Mouse (Mus musculus): ENCODE measurements around the gene Tgm6. TPM values are rescaled to one million over a fixed set of nuclear protein-coding genes. Genes with fewer than 3 reads are reported as not detected.

The Tgm6 gene
- total RNA-seq (2021), result not detected

DNA sequence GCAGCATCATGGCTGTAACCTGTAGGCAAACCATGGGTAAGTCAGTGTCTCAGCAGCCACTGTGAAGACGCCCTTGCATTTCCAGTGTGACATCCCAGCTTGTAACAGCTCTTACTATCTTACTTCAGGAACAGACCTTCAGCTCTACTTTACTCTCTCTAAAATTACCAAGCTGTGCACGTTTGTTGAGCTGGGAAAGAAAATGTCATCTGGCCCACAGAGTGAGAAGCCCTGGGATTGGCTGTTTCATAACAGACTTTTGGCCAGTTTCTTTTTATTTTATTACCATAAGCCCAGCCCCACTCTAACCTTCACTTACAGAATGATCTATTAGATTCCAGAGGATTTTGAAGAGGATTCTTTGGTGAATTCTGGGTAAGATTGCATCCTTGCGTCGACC, at the start of gene Tgm6:
Gene Tgm6 (plus strand): TSS at position 301 of the 400 bp plus-strand sequence.
- no peak for DNase-seq (ENCODE audit: low spot score)
- intact Hi-C loops (cut with DNase I), result no loop called here

DNA sequence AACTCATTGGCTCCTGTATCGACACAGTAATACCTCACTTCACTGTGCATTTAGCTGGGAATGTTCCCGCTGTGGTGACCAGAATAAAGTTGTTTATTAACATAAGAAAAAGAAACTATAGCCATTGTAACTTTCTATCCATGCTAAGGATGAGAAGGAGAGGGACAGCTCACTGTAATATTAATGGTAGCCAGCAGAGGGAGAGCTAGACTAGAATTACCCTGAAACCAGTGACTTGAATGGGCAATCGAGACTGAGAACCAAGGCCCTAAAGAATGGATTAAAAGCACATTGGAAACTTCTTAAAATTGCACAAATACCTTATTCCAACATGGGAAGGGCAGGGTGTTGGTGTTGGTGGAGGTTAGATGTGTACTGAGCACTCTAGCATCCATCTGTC, 44.0 kb upstream of the Tgm6 start:
- intact Hi-C loops (cut with DNase I), result loop anchor here (2.0 kb wide), 2 partner anchors 99 to 179 kb away; no protein-coding TSS in a partner anchor

DNA sequence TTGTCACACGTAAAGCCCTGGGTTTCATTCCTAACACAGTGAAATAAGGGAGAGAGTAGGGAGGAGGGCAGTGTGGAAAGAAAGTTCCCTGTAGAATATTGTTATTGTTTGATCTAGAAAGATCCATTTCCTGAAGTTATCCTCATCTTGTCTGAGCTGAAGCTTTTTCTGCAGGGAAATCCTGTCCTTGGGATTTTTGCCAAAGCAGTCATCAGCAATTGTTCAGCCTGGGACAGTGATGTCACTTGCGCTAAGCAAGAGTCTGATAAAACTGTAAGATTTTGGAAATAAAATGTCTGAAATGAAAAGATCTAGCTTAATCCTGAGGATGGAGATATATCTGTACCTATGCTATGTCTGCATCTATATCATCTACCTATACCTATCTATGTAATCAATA, 41.8 kb upstream of the Tgm6 start:
- intact Hi-C loops (cut with DNase I), result no loop called here
- DNase-seq (ENCODE audit: low spot score), result no peak

More for the DNA sequence above, 44.0 kb upstream of the Tgm6 start:
- DNase-seq (ENCODE audit: low spot score), result no peak

DNA sequence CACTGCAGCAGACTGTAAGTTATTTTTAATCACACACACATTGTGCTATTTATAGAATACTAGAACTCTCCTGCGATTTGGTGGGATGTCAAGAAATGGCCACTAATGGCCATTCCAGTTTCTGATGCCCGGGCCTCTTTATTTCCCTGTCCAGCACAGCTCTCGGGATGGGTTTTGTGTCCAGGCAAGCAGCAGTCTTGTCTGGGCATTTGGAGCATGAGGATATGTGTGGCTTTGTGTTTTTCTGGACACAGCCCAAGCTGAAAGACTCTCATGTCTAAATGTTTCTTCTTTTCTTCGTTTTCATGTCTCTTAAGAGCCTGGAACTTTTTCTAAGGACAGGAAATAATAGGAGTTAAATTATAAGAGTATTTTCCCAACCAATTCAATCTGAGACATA, 588 bp downstream of the Tgm6 start:
- intact Hi-C loops (cut with DNase I), result no loop called here
- no peak for DNase-seq (ENCODE audit: low spot score)

DNA sequence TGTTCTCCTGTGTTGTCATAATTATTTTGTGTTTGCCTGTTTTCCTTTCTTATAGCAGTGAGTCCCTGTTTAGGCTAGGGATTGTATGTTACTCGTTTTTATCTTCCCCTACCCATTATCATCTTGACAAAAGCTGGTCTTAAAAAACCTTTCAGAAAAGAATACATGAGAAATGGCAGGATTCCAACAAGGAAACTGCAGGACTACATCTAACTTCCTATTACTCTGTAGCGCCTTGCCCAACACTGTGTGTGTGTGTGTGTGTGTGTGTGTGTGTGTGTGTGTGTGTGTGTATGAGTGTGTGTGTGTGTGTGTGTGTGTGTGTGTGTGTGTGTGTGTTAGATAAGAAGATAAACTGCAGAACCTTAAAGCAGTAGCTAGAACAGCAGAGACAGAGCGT, 1.2 kb downstream of the Tgm6 start:
- no peak for DNase-seq (ENCODE audit: low spot score)
- intact Hi-C loops (cut with DNase I), result no loop called here

DNA sequence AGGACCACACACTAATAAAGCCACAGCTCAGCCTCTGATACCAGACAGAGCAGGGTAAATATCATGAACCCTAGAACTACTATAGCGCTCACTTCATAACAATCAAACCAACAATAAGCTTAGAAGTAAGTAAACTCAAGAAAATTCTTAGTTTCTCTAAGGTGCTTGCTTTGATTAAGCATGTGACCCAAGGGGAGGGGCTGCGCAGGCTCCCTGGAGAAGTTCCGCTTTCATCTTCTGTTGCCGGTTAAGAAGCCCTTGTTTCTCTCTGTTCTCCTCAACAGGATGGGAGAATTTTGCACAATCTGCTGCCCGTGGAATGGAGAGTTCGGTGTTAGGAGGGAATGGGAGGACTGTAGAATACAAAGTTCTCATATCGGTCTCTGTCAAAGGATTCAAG, 6.4 kb downstream of the Tgm6 start:
- no peak for DNase-seq (ENCODE audit: low spot score)
- intact Hi-C loops (cut with DNase I), result no loop called here

DNA sequence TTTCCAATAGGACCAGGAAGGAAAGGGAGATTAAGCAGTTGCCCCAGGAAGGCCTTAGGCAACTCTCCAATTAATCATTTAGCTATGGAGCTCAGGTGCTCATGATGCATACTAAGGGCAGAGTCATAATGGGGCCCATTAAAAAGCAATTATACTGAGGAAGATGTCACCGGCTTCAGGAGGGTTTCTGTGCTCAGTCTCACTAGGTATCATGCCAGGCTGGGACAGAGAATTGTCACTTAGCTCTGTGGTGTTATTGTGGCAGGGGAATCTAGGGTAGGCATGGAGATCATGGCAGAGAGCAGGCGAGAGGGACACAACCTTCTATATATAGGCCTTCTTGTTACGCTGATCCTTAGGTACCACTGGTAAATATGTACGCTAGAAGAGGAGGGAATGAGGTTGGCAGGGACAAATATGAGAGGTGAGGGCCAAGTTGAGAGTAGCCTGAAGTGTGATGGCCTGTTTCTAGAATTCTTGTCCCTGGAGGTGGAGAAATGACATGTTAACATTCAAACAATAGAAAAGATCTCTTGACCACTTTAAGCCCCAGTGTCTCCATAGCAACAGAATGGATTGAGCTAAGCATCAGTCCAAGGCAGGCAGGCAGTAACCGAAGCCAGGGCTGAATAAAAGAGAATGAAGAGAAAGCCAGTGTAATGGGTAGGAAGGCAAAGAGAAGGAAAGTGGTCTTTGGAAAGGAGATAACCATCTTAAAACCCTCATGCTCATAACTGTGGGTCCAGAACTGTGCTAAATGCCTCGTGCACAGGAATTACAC, 13.3 kb downstream of the Tgm6 start:
- intact Hi-C loops (cut with DNase I), result no loop called here
- no peak for DNase-seq (ENCODE audit: low spot score)

DNA sequence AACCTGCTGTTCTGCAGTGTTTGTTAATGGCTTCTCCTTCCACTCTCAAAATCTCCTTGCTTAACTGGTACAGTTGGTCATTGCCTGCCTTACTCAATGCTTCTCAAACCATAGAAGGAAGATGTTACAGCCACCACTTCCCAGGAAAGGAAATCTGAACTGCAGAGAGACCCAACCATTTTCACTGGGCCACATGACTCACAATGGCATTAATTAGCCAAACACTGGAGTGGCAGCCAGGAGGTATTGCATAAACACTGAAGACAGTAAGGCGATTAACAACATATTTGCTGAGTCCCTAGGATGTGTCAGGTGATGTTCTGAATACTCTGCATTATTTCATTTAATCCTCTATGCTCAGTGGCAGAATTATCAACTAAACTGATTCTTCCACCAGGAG, 13.9 kb downstream of the Tgm6 start:
- no peak for DNase-seq (ENCODE audit: low spot score)
- intact Hi-C loops (cut with DNase I), result no loop called here

DNA sequence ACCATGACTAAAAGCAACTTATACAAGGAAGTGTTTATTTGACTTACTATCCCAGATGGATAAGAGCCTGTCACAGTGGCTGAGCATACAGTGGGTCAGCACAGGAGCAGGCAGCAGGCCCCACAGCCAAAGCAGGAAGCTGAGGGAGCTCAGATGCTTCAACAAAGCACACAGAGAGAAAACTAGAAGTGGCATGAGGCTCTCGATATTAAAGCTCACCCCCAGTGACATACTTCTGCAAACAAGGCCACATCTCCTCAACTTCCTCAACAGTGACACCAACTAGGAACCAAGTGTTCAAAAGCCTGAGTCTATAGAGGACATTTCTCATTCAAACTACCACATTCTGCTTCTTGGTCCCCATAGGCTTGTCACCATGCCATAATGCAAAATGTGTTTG, 17.5 kb downstream of the Tgm6 start:
- intact Hi-C loops (cut with DNase I), result no loop called here
- no peak for DNase-seq (ENCODE audit: low spot score)

DNA sequence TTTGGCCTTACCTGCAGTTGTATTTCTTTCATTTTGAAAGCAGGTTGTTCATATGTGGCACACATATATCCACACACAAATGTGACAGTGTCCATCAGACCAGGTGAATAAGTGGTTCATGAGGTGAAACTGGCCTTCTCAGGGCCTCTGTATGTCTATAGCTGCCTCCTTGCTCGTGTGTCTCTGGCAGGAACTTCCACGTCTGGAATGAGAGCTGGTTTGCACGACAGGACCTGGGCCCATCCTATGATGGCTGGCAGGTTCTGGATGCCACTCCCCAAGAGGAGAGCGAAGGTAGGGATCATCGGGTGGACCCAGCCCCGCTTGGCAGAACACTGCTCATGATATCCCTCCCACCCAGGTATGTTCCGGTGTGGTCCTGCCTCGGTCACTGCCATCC, 30.8 kb downstream of the Tgm6 start:
- DNase-seq (ENCODE audit: low spot score), result no peak
- intact Hi-C loops (cut with DNase I), result no loop called here

DNA sequence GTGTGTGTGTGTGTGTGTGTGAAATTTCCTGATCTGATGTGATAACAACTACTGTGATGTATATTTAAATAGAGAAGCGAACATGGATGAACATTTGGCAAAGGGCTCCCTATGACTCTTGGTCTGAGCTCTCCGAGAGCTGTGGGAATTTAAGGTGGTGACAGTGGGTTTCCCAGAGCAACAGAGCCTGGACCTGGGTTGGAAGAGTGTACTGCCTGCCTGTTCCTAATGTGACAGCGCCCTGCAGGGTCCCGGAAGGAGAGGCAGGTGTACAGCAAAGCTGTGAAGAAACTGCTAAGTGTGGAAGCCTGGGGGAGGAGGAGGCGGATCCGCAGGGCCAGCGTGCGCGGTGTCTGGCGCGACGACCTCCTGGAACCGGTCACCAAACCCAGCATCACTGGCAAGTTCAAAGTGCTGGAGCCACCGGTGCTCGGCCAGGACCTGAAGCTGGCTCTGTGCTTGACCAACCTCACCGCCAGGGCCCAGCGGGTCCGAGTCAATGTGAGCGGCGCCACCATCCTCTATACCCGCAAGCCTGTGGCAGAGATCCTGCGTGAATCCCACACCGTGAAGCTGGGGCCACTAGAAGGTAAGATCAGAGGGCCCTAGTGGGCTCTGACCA, 32.6 kb downstream of the Tgm6 start:
- intact Hi-C loops (cut with DNase I), result no loop called here

DNA sequence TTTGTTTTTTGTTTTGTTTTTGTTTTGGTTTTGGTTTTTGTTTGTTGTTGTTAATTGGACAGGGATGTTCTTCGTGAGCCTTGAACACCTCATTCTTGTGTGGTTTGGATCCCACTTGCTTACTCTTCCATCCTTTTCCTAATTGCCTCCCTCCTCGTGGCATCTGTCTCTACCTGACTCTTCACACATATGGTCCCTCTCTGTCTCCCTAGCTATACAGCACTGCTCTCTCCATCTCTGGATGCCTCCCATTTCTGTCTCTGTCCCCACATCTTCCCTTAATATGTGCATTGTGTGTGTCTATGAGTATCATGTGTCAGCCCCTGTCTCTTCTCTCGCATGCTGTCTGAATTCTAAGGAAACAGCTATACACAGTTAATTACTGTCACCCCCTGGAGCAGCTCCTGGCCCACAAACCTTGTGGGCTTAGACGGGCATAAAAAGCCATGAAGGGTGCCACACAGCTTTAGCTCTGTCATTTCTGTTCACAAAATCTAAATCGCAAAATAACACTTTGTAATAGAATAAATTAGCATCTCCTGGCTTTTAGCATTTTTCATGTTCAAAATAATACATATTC, 34.0 kb downstream of the Tgm6 start:
- intact Hi-C loops (cut with DNase I), result no loop called here
- no peak for DNase-seq (ENCODE audit: low spot score)

More for the DNA sequence above, 32.6 kb downstream of the Tgm6 start:
- no peak for DNase-seq (ENCODE audit: low spot score)

DNA sequence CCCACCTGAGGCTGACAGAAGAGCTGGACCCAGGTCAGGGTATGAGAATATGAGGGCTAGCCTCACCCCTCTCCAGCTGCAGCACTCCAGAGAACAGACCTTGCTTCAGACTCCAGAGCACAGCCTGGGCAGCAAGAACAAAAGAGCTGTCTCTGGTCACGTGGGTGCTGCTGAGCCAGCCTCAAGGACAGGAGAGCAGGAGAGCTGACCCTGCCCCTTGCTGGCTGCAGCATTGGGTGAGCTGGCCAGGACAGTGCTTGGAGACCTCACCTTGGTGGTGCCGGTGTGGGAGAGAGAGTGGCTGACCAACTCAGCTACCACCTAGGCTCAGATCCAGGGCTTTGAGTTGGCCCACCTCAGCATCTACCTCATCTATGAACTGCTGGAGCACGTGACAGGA, 43.0 kb downstream of the Tgm6 start:
- intact Hi-C loops (cut with DNase I), result no loop called here
- DNase-seq (ENCODE audit: low spot score), result no peak

DNA sequence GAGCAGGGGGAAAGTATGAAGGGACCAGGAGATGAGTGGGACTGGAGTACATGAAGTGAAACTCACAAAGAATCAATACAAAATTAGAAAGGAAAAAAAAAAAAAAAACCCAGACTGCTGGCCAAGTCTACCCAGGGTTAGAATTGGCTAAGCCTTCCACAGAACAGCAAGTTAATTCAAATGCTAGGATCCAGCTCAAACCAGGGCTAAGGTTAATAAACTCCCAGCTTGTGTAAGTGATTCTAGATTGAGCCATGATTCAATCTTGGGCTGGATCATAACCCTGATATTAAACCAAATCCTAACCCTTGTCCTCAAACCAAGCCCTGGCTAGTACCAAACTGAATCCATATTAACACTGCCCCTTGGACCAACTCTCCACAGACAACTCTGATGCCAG, 43.6 kb downstream of the Tgm6 start:
- intact Hi-C loops (cut with DNase I), result no loop called here
- DNase-seq (ENCODE audit: low spot score), result no peak

DNA sequence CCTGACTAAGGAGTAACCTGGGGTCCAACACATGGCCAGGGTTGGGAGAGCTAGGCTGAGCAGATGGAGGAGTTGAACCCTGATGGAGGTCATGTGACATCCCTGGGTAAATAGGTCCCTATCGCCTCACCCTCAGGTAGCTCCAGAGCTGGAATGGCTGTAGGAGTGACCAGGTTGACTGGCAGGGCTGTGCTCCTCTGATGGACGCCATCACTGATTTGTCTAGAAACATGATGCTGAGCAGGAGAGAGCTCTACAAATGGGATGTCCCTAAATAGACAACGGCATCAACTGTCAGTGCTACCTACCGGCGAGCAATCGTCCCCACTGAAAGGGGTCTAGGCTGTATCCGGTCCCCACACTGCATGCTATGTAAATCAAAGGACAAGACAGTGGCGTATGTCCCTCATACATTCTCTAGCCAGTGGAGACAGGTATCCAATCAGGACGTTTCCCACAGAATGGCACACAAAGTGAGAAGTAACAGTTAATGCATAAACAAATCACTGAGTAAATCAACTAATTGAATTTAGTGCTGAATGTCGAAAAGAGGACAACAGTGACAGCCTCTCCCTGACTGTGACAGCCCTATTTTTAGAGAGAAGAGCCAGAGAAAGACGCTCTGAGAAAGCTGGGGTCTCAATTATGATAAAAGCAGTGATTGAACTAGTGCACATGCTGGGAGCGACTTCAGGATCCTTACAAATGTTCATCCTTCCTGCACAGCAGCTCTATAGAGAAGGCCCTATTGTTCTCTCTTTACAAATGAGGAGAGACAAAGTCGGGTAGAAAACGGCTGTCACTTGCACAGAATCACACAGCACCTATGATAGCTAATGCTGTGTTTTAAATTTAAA, 45.2 kb downstream of the Tgm6 start:
- DNase-seq (ENCODE audit: low spot score), result no peak
- intact Hi-C loops (cut with DNase I), result no loop called here

DNA sequence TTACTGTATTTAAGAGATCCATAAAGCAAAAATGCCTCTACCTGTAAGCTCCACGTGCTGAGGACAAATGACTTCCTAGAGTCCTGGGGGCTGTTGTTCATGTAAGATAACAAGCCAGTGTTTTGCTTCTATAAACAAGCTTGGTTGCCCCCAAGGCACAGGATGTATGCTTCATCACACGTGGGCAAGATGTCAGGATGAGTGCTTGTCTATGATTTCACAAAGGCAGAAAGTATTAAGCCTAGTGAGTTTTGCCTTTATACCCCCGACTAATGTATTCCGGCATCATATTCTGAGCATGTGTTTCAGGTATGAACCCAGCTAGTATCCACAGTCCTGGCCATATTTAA, 45.8 kb downstream of the Tgm6 start:
- no peak for DNase-seq (ENCODE audit: low spot score)
- intact Hi-C loops (cut with DNase I), result no loop called here

DNA sequence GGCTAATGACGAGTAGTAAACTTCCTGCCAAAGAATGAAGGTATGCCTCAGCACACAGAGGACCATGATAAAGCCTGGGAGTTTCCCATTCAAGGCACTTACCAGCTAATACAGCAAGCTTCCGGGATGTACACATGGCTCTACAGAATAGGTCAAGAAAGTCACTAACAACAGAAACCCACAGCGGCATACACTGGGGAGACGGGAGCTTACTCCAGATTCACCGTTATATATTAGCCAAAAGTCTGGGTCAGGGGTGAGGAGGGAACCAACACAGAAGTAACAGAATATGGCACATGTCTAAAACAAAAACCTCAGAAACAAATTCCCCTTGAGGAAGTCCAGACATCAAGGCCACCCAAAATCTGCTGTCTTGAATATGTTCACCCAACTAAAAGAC, 50.5 kb downstream of the Tgm6 start:
- intact Hi-C loops (cut with DNase I), result no loop called here
- no peak for DNase-seq (ENCODE audit: low spot score)

DNA sequence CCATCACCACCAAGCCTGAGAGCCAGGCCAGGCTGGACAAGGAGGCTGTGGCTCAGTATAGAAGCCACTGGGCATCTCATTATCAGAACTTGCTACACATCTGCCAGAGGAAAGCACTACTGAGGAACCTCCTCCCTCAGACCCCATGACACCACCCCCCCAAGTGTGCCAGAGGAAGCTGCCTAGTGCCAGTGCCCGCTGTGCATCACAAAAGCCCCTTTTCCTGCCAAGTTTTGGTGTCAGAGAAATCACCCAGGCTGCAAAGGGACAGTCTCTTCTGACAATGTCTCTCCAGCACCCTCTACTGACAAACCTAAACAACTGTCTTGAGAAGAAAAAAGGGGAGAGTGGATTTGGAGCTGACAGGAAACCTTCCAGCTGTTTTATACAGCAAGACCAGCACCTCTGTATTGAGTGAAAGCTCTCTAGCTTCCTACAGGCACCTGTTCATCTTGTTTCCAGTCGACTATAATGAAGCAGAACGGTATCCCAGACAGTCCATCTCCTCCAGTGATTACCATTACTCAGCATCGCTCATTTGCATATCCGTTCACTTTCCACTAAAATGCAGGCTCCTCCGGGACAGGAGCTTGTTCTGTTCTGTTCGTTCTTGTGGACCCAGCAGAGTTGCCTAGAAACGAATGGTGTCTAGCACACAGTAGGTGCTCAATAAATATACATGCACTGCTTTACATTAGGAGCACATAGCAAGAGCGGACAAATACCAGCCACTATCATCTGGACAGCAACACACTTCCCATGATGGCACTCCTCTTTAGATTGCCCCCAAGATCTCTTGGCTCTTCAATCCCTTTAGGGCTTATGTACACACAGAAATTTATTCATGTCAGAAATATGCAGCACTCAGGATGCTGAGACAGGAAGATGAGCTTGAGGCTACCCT, 54.3 kb downstream of the Tgm6 start:
- intact Hi-C loops (cut with DNase I), result loop anchor here (2.0 to 5.0 kb wide), 3 partner anchors 98 to 284 kb away; no protein-coding TSS in a partner anchor

DNA sequence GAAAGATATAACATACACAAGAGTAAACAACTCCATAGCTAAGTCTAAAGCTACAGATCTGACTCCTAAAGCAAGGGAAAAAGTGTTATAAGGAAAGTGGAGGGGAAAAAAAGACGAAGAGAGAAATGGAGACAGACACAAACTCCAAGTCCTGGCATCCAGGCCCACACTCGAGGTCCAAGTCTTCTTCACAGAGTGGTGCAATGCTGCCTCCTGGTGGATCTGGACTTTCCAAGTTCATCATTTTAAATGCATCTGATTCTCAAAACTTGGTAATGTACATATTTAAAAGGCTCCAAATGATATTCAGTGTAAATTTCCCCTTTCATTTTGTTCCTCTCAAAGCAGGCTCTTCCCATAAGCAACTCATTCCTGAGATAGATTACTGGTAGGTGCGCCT, 55.6 kb downstream of the Tgm6 start:
- intact Hi-C loops (cut with DNase I), result loop anchor here (2.0 to 5.0 kb wide), 3 partner anchors 99 to 286 kb away; no protein-coding TSS in a partner anchor
- DNase-seq (ENCODE audit: low spot score), result no peak

More for the DNA sequence above, 54.3 kb downstream of the Tgm6 start:
- no peak for DNase-seq (ENCODE audit: low spot score)

All from heart, postnatal 25 days (tissue).